Mouse (Mus musculus) heart, adult 2 months (tissue): ENCODE measurements around the gene Ggact.

Experiments
- CTCF ChIP-seq: fragments of 200-600 bp; IDR thresholded peaks from 2 replicates; pipeline ENCODE4 v1.8.1; 2022; ENCODE audit warnings: antibody characterized with exemption, mild to moderate bottlenecking, moderate library complexity
- EP300 ChIP-seq: fragments of 200-500 bp; IDR thresholded peaks from 2 replicates; pipeline ENCODE4 v1.6.1; 2011; ENCODE audit warnings: low read depth, low read length, control low read depth; ENCODE audit not compliant: insufficient read depth

- TF ChIP-seq EP300 = no peak
- TF ChIP-seq CTCF = peak; percentile 75
Observed at GRCm38 (mm10) chr14:122953331-122953730, 39.8 kb upstream of the Ggact start.
